Comparison of ENCODE assay signal across 30 mouse cellular contexts in the genomic region with DNA sequence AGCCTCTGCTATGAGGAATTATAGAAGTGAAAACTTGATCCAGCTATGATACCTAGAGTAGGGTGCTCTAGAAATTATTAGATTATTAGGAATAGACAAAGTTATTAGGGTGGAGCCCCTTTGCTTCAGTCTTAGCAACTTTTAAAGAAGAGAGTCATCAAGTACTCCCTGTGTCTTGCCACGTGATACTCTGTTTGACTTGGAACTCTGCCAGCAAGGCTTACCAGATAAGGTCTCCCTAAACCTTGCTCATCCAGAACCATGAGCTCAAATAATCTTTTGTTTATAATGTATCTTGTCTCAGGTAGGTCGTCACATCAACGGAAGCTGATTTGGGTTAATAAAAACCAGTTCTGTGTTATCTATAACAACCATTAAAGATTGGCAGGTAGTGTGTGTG. TPM values are rescaled to one million over a fixed set of nuclear protein-coding genes. Genes with fewer than 3 reads are reported as not detected.
DNase-seq lines count a peak whose midpoint lies in the region; ATAC-seq and TF ChIP-seq lines count a peak whose summit lies in the region.
"Had no signal": no experiment of that assay in that cellular context is flagged by ENCODE, and none has a peak within 500 bp of the region (broad histone marks: within the 10 kb centered on the region; RNA-seq: fewer than 3 reads in every experiment).

No protein-coding gene starts in this region.

- TF ChIP-seq RAD21 in MEL (IDR thresholded peaks at IDR 0.05; ENCODE audit: low read depth, low read length) = no peak

- H3K4me3 ChIP-seq in embryonic facial prominence, embryonic 14.5 days (ENCODE audit: low read depth, low read length) = no peak overlapping the region
- H3K4me3 ChIP-seq in embryonic facial prominence, embryonic 10.5 days = no peak overlapping the region
- no peak overlapping the region for H3K4me3 ChIP-seq in lung, embryonic 14.5 days (ENCODE audit: low read depth, low read length)
- H3K4me3 ChIP-seq in MEL (ENCODE audit: control insufficient read depth in 1 of 2, insufficient read depth in 1 of 2, low read depth in 2 of 2, low read length in 2 of 2) = no peak overlapping the region
- H3K4me3 ChIP-seq: embryonic facial prominence, embryonic 13.5 days; forebrain, embryonic 10.5 days; forebrain, embryonic 13.5 days; hindbrain, embryonic 12.5 days; hindbrain, embryonic 15.5 days had no signal

- H3K36me3 ChIP-seq in embryonic facial prominence, embryonic 14.5 days (ENCODE audit: control insufficient read depth, insufficient read depth, low read length) = peaks cover 12% of the 10 kb centered on the region; the same call in 1 of the 2 replicates
- peaks cover 19% of the 10 kb centered on the region for H3K36me3 ChIP-seq in embryonic facial prominence, embryonic 10.5 days (replicated peaks)
- H3K36me3 ChIP-seq in lung, embryonic 14.5 days (ENCODE audit: insufficient read depth) = no peaks in the 10 kb centered on the region
- peaks cover 0 to 18% of the 10 kb centered on the region in 2 experiments; a peak in 2 of 4 replicates for H3K36me3 ChIP-seq in MEL (ENCODE audit: control insufficient read depth in 1 of 2, insufficient read depth in 2 of 2, low read length in 2 of 2)
- H3K36me3 ChIP-seq: hindbrain, embryonic 15.5 days had no signal

- peak; percentile 6 for DNase-seq in embryonic facial prominence, embryonic 14.5 days (ENCODE audit: low spot score)
- no peak for DNase-seq in embryonic facial prominence, embryonic 10.5 days (ENCODE audit: low spot score)
- DNase-seq in lung, embryonic 14.5 days = peak; percentile 24
- DNase-seq in lung, postnatal 10 days = no peak
- DNase-seq in MEL (ENCODE audit: low read depth, low spot score) = peak; percentile 51
- DNase-seq in T-cell, adult 2 months (ENCODE audit: low spot score) = no peak
- DNase-seq: adrenal gland, adult 2 months; adrenal gland, postnatal 14 days; cerebellum, adult 11-12 months; cerebellum, adult 9-10 months; cerebellum, postnatal 25 days; gastrocnemius, postnatal 10 days; gastrocnemius, postnatal 36 days had no signal

- no peak overlapping the region for H3K9ac ChIP-seq in embryonic facial prominence, embryonic 14.5 days (ENCODE audit: low read depth, low read length)
- H3K9ac ChIP-seq in lung, embryonic 14.5 days = no peak overlapping the region
- no peak overlapping the region for H3K9ac ChIP-seq in MEL (ENCODE audit: control insufficient read depth, low read depth, low read length, poor library complexity, severe bottlenecking)
- H3K9ac ChIP-seq: embryonic facial prominence, embryonic 13.5 days; forebrain, embryonic 13.5 days; hindbrain, embryonic 12.5 days; hindbrain, embryonic 15.5 days had no signal

- WGBS in embryonic facial prominence, embryonic 14.5 days = 61% methylated on average over 3 of the region's 3 CpGs
- WGBS in embryonic facial prominence, embryonic 10.5 days = 85% methylated on average over 3 of the region's 3 CpGs
- WGBS in lung, embryonic 14.5 days = 36% methylated on average over 3 of the region's 3 CpGs

- no peaks in the 10 kb centered on the region for H3K9me3 ChIP-seq in embryonic facial prominence, embryonic 14.5 days (ENCODE audit: control insufficient read depth, low read length)
- no peaks in the 10 kb centered on the region for H3K9me3 ChIP-seq in embryonic facial prominence, embryonic 10.5 days
- H3K9me3 ChIP-seq in lung, embryonic 14.5 days (ENCODE audit: low read depth, low read length) = no peaks in the 10 kb centered on the region
- H3K9me3 ChIP-seq in MEL (replicated peaks; ENCODE audit: insufficient read depth, low read length) = no peaks in the 10 kb centered on the region
- H3K9me3 ChIP-seq: embryonic facial prominence, embryonic 13.5 days; forebrain, embryonic 10.5 days; forebrain, embryonic 13.5 days; hindbrain, embryonic 12.5 days; hindbrain, embryonic 15.5 days had no signal

- H3K27ac ChIP-seq in embryonic facial prominence, embryonic 14.5 days (replicated peaks; ENCODE audit: low read depth, low read length) = no peak overlapping the region
- no peak overlapping the region for H3K27ac ChIP-seq in embryonic facial prominence, embryonic 10.5 days (replicated peaks)
- H3K27ac ChIP-seq in lung, embryonic 14.5 days (ENCODE audit: low read depth) = no peak overlapping the region
- H3K27ac ChIP-seq in MEL (ENCODE audit: control insufficient read depth, low read depth, low read length) = no peak overlapping the region
- H3K27ac ChIP-seq: embryonic facial prominence, embryonic 13.5 days; forebrain, embryonic 10.5 days; forebrain, embryonic 13.5 days; hindbrain, embryonic 12.5 days; hindbrain, embryonic 15.5 days had no signal

- no peaks in the 10 kb centered on the region for H3K4me1 ChIP-seq in embryonic facial prominence, embryonic 14.5 days (ENCODE audit: control insufficient read depth, insufficient read depth, low read length)
- no peaks in the 10 kb centered on the region for H3K4me1 ChIP-seq in embryonic facial prominence, embryonic 10.5 days
- no peaks in the 10 kb centered on the region for H3K4me1 ChIP-seq in lung, embryonic 14.5 days (ENCODE audit: insufficient read depth)
- peaks cover 7 to 11% of the 10 kb centered on the region in 2 experiments for H3K4me1 ChIP-seq in MEL (ENCODE audit: control insufficient read depth in 1 of 2, insufficient read depth in 2 of 2, low read length in 2 of 2)
- H3K4me1 ChIP-seq: embryonic facial prominence, embryonic 13.5 days; forebrain, embryonic 10.5 days; forebrain, embryonic 13.5 days; hindbrain, embryonic 12.5 days; hindbrain, embryonic 15.5 days had no signal

- no peak for TF ChIP-seq CTCF in lung, embryonic 14.5 days (IDR thresholded peaks at IDR 0.05; ENCODE audit: low read depth)
- no peak for TF ChIP-seq CTCF in MEL (IDR thresholded peaks at IDR 0.05 in 2 of 3, conservative IDR thresholded peaks at IDR 0.05 in 1 of 3; ENCODE audit: control insufficient read depth in 1 of 3, insufficient read depth in 1 of 3, low read depth in 2 of 3, low read length in 3 of 3, poor library complexity in 1 of 3, severe bottlenecking in 1 of 3)

- no peak for TF ChIP-seq EP300 in MEL (IDR thresholded peaks at IDR 0.05; ENCODE audit: low read depth in 1 of 2, low read length in 2 of 2)

- no peaks in the 10 kb centered on the region for H3K79me2 ChIP-seq in MEL (ENCODE audit: control insufficient read depth, insufficient read depth, low read length, poor library complexity)

- no peak for TF ChIP-seq POLR2A in MEL (IDR thresholded peaks at IDR 0.05; ENCODE audit: control insufficient read depth in 1 of 2, insufficient read depth in 1 of 2, low read depth in 1 of 2, low read length in 2 of 2, poor library complexity in 1 of 2)

- no peak overlapping the region for H3K4me2 ChIP-seq in embryonic facial prominence, embryonic 14.5 days (ENCODE audit: low read depth, low read length)
- no peak overlapping the region for H3K4me2 ChIP-seq in lung, embryonic 14.5 days
- H3K4me2 ChIP-seq: embryonic facial prominence, embryonic 13.5 days; forebrain, embryonic 13.5 days; heart, embryonic 11.5 days; hindbrain, embryonic 12.5 days; hindbrain, embryonic 15.5 days had no signal

- no peaks in the 10 kb centered on the region for H3K27me3 ChIP-seq in embryonic facial prominence, embryonic 14.5 days (replicated peaks; ENCODE audit: control insufficient read depth, insufficient read depth, low read length)
- no peaks in the 10 kb centered on the region for H3K27me3 ChIP-seq in embryonic facial prominence, embryonic 10.5 days (replicated peaks; ENCODE audit: low read depth, poor library complexity, severe bottlenecking)
- no peaks in the 10 kb centered on the region for H3K27me3 ChIP-seq in lung, embryonic 14.5 days (ENCODE audit: insufficient read depth, low read length)
- H3K27me3 ChIP-seq in MEL (ENCODE audit: control insufficient read depth in 1 of 2, insufficient read depth in 2 of 2, low read length in 2 of 2) = no peaks in the 10 kb centered on the region
- H3K27me3 ChIP-seq: embryonic facial prominence, embryonic 13.5 days; forebrain, embryonic 13.5 days; hindbrain, embryonic 12.5 days; hindbrain, embryonic 15.5 days; Patski had no signal

- no peak for ATAC-seq in embryonic facial prominence, embryonic 14.5 days (ENCODE audit: low read depth)
- ATAC-seq in lung, embryonic 14.5 days (ENCODE audit: insufficient read depth) = no peak
- ATAC-seq: CD4-positive, CD25-positive, alpha-beta regulatory T cell, adult 4 months; forebrain, embryonic 13.5 days; forebrain, embryonic 16.5 days; intestine, postnatal 0 days; Patski had no signal

TF ChIP-seq in MEL, 35 proteins besides CTCF, POLR2A, EP300 and RAD21:
- TF ChIP-seq USF2 (IDR thresholded peaks at IDR 0.05; ENCODE audit: borderline replicate concordance in 1 of 2, insufficient read depth in 1 of 2, low read depth in 1 of 2, low read length in 2 of 2) (0 out of 4 replicates have a peak, but pooled peaks of 1 of the 2 experiments have one; percentile 23), GATA1 (IDR thresholded peaks at IDR 0.05; ENCODE audit: low read depth, low read length) (peak; percentile 40; the same call in 1 of the 2 replicates), CHD1 (IDR thresholded peaks at IDR 0.05; ENCODE audit: low read depth, low read length) (no peak), USF1 (IDR thresholded peaks at IDR 0.05; ENCODE audit: low read depth, low read length) (peak; percentile 78), BHLHE40 (IDR thresholded peaks at IDR 0.05; ENCODE audit: borderline replicate concordance, low read depth, low read length) (peak; percentile 20; the same call in 1 of the 2 replicates)

RNA-seq across cellular contexts. Expression of a gene that starts 42.7 kb away (rescaled TPM):
- 21.7 and 22.6 TPM in 2 replicates for polyA plus RNA-seq in embryonic facial prominence, embryonic 14.5 days (2014; fragmentation: Nextera tagmentation; extraction: Ambion mirVana)
- polyA plus RNA-seq in embryonic facial prominence, embryonic 10.5 days (2016; fragmentation: Nextera tagmentation; extraction: Ambion mirVana) = 9.4 TPM in 2 replicates
- polyA plus RNA-seq in lung, embryonic 14.5 days (2014; fragmentation: Nextera tagmentation; extraction: Ambion mirVana) = 40.5 and 42.4 TPM in 2 replicates
- 0.10 and 0.58 TPM in 2 replicates for total RNA-seq in MEL (2012; rRNA removed)
- under 1 TPM in 1 of 2 experiments, not detected in 1; 0.28 TPM for polyA plus RNA-seq in MEL (2012; ENCODE audit: insufficient read depth in 1 of 2, insufficient read length in 2 of 2, low read depth in 1 of 2, low replicate concordance in 2 of 2, missing spikeins in 1 of 2)
- polyA plus RNA-seq: CD4-positive, CD25-positive, alpha-beta regulatory T cell, adult 4 months; Patski had no signal

RNA-seq across cellular contexts. Expression of a gene that starts 46.4 kb away (rescaled TPM):
- polyA plus RNA-seq in embryonic facial prominence, embryonic 14.5 days (2014; fragmentation: Nextera tagmentation; extraction: Ambion mirVana) = 0.31 and 0.45 TPM in 2 replicates
- 0.94 and 1.0 TPM in 2 replicates for polyA plus RNA-seq in embryonic facial prominence, embryonic 10.5 days (2016; fragmentation: Nextera tagmentation; extraction: Ambion mirVana)
- 0.64 and 0.85 TPM in 2 replicates for polyA plus RNA-seq in lung, embryonic 14.5 days (2014; fragmentation: Nextera tagmentation; extraction: Ambion mirVana)
- not detected in 2 replicates for total RNA-seq in MEL (2012; rRNA removed)
- under 1 TPM in 1 of 2 experiments, not detected in 1; 0.04 TPM for polyA plus RNA-seq in MEL (2012; ENCODE audit: insufficient read depth in 1 of 2, insufficient read length in 2 of 2, low read depth in 1 of 2, low replicate concordance in 2 of 2, missing spikeins in 1 of 2)
- total RNA-seq: adrenal gland, adult 2 months; adrenal gland, postnatal 14 days; common myeloid progenitor, adult 5-6 weeks; gastrocnemius, adult 18-20 months; gastrocnemius, postnatal 10 days; gastrocnemius, postnatal 36 days; granulocyte monocyte progenitor cell, adult 5-6 weeks; heart, adult 8-10 months; heart, postnatal 25 days; hematopoietic stem cell, adult 5-6 weeks had no signal
- polyA plus RNA-seq: adrenal gland, adult 2 months; brain, embryonic 14.5 days; CD4-positive, CD25-positive, alpha-beta regulatory T cell, adult 4 months had no signal

Comparison
In these comparisons a context has a peak if more than half of its experiments do, and no peak if none do; other contexts are left out.
1. DNase-seq: peak in embryonic facial prominence, embryonic 14.5 days (single experiment), lung, embryonic 14.5 days (single experiment) and MEL (single experiment); none in embryonic facial prominence, embryonic 10.5 days (single experiment), lung, postnatal 10 days (single experiment) and T-cell, adult 2 months (single experiment).